Mouse (Mus musculus) megakaryocyte, adult 5-6 weeks (primary cell): ENCODE measurements around the gene Acadm. TPM values are rescaled to one million over a fixed set of nuclear protein-coding genes. Genes with fewer than 3 reads are reported as not detected.

Experiments
- ATAC-seq: 2 replicates; pipeline ENCODE4 v1.8.0; 2016; ENCODE audit warnings: mild to moderate bottlenecking, inconsistent platforms; ENCODE audit not compliant: poor library complexity, severe bottlenecking
- total RNA-seq, 2 experiments: library from RNA; stranded (forward) in 1 of 2; stranded (reverse) in 1 of 2; fragments of 153-499, 151-499 nt in 1 of 2; fragments of 221-1000, 200-1000 nt in 1 of 2; gene quantifications; 2 replicates each; pipeline versions ENCODE4 v1.2.3 to v1.2.4; 2015 to 2017

The Acadm gene
- total RNA-seq, 2 experiments from 2014 or later = 56.5 to 238 TPM

DNA sequence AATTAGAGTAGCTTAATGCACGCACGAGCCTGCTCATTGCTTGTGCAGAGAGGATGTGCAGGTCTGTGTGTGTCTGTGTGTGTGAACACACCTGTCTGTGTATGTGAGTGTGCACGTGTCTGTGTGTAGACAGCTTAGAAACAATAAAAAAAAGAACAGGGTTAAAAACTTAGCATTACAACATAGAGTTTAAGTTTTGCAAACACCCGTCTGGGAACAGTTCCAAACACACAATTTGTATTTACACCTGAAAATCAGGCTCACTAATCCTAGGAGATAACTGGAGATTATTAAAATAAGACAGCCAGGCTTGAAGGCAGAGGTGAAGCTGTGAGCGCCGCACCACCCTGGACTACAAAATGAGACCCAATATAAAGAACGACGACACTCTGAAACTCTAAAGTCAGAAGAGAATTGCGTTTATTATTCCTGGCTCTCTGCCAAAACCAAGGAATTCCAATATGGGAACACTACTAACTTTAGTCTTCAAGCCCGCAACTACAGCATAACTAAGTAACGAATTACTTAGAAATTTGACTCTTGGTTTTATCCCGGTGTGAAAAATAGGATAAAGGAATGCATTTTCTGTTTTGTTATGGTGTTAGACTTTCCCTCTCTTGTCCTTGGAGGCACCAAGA, 1.3 kb downstream of the Acadm start:
- ATAC-seq = no peak

- no peak for ATAC-seq
Observed at GRCm38 (mm10) chr3:153941613-153942012, 2.8 kb downstream of the Acadm start.

GRCm38 (mm10) chr3:153940486-153940885, 3.9 kb downstream of the Acadm start:
- no peak for ATAC-seq

DNA sequence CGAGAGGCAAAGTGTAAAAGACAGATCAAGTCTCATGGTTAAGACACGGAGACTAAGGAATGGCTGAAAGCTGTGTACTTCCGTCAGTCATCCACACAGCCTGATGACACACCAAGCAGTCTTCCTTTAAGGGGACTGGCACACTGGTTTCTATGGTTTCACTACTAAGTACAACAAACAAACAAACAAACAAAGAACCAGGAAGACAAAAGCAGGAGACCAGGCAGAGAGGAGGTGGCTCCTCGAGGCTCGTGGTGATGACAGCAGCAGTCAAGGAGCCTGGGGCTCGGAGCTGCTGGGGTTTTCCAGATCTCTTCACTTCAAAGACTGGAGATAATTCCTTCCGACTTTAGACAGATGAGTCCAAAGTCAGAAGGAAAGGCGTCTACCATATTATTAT, 4.4 kb downstream of the Acadm start:
- no peak for ATAC-seq

- no peak for ATAC-seq
Observed at GRCm38 (mm10) chr3:153937116-153937810, 7.2 kb downstream of the Acadm start.

DNA sequence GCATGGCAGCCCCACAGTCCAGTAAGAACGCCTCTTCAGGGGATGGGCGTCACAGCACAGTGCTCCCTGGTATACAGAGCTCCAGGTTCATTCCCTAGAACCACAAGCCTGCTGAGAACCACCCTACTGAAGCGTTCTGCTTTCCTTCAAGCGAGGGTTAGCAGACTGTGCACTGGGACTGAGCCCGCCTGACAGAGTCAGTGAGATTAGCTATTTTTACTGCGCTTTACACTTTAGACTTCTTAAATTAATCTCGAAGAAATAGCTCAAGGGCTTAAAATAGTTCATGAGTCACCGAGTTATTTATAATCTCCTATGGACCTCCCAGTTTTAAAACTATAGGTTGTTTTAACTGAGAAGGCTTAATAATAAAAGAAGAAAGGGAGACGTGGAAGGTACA, 8.6 kb downstream of the Acadm start:
- ATAC-seq = no peak

GRCm38 (mm10) chr3:153932461-153932860, 12.0 kb downstream of the Acadm start:
- no peak for ATAC-seq

DNA sequence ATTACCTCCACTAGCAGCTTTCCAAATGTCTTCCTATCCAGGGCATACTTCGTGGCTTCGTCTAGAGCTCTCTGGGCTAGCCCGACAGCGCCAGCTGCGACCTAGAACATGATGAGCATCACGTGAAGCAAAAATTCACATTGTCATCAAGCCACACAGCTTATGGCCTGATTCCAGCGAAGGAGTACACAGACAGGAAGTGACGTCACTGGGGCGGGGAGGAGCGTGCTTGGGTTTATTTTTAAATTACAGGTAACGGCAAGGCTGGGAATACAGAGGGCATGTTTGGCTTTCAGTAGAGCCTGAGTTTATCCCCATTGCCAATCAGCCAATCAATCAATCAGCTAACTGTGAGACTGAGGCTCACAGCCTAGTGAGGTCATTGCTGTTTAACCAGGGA, 14.9 kb downstream of the Acadm start:
- ATAC-seq = peak; percentile 30; the same call in 1 of the 2 replicates

GRCm38 (mm10) chr3:153926333-153926732, 18.1 kb downstream of the Acadm start:
- no peak for ATAC-seq

DNA sequence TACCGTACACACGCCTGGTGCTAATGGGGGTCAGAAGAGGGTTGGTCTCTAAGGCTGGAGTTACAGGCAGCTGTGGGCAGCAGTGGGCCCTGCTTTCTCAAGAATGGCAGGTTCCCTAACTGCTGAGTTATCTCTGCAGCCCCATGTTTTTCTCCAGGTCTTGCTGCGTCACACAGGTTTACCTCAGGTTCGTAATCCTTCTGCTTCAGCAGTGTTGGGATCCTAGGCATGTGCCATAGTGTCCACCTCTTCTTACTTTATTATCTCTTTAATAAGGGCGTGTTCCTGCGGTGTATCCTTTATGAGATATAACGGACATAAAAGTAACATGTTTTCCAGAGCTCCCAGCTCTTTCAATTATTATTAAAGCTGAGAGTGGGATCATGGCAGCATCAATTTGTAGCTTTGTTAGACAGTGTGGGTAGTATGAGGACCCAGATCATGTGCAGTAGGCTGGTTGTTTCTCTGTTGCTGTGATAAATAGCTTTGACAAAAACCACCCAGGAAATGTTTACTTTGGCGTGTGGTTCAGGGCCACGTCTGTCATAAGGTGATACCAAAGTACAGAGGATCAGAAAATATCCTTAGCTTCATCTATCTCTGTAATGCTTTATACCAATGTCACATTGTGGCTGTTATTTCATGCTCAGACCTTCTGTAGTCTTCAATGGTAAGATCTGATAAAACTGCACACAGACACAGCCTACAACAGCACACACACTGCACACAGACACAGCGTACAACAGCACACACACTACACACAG, 23.1 kb downstream of the Acadm start:
- ATAC-seq = no peak

DNA sequence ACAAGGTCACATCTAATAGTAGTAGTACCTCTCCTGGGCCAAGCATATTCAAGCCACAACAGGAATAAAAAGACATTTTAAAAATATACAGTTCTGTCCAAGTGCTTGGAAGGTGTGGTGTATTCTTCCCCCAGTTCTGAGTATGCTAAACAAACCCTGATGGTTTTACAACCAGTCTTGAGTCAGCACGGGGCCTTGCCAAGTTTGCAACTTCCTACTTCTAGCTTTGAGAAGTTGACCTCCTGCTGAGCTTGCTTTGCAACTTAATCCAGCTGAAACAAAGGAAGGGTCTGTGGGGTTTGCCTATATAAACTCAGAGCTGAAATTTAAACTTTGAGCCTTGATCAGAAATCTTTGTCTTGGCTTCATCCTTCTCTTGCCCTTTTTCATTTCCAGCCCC, 27.2 kb downstream of the Acadm start:
- ATAC-seq = peak; percentile 19; the same call in 1 of the 2 replicates

DNA sequence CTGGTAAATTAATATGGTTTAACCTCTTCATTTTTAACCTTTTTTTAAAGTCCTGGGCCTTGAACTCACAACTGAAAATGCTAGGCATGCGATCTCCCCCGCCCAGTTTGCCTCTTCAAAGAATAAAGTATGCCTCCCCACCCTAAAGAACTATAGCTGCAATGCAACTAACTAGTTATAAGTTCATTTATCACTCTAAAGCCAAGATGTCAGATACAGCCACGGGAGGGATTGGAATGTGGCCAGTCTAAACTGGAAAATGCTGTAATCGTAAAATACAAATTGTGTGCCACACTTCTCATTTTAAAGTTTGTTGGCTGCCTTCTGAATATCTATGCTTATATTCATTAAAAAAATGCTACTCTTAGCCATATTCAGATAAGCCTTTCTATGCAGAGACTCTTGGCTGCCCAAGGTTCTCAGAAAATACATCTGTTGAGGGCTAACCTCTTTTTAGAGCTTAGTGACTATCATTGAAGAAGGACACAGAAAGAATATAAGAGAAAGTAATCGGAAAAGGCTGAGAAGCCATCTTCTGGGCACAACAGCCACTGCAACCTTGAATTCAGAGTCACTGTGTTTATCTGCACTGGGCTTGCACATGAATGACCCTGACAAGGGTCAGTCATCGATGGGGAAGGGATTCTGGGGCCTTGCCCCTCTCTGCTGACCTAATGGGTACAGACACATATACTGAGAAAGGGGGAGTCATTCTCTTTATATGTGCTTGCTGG, 30.8 kb downstream of the Acadm start:
- no peak for ATAC-seq

- peak; percentile 95 for ATAC-seq
Observed at GRCm38 (mm10) chr3:153912546-153913509, 31.6 kb downstream of the Acadm start, which contains the start of gene Rabggtb. Gene Rabggtb (minus strand): TSS chr3:153913009.

GRCm38 (mm10) chr3:153911882-153912440, 32.5 kb downstream of the Acadm start:
- no peak for ATAC-seq

- ATAC-seq = no peak
Observed at GRCm38 (mm10) chr3:153911197-153911881, 33.1 kb downstream of the Acadm start.

- no peak for ATAC-seq
Observed at GRCm38 (mm10) chr3:153910489-153910888, 33.9 kb downstream of the Acadm start.

DNA sequence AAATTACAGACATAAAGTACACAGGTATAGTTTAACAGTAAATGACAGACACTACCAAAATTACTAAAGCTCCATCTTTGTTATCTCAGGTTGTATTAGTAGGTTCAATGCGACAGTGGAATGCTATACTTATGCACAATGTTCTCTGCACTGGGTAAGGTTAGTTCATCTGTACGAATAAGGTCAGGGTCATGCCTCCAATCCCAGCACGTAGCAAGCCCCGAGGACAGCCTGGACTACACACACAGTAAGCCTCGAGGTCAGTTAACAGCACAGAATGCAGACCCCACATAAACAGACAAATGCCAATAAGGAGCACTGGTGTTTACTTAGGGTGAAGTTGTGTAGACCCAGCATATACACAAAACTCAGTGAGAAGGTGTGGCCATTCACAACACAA, 35.5 kb downstream of the Acadm start:
- no peak for ATAC-seq

GRCm38 (mm10) chr3:153906136-153906871, 38.1 kb downstream of the Acadm start, which contains the start of gene Msh4:
Gene Msh4 (minus strand): TSS chr3:153906138.
- no peak for ATAC-seq
